Mouse (Mus musculus) brain, embryonic 14.5 days (tissue): ENCODE data around the gene Gm42878. TPM values are rescaled to one million over a fixed set of nuclear protein-coding genes. Genes with fewer than 3 reads are reported as not detected.
A peak's percentile ranks its signal among the peaks of the same experiment; 100 is the strongest.

Experiments
- DNase-seq: peaks from one replicate; pipeline ENCODE4 v3.0.0-alpha.2; 2011; ENCODE audit warnings: low read depth
- CTCF ChIP-seq: fragments of 200-500 bp; IDR thresholded peaks from 2 replicates; pipeline ENCODE4 v1.5.1; 2012; ENCODE audit warnings: inconsistent platforms, mild to moderate bottlenecking, moderate library complexity, borderline replicate concordance; ENCODE audit not compliant: insufficient read depth, insufficient read length; ENCODE audit errors: extremely low read depth
- POLR2A ChIP-seq: fragments of 200-500 bp; IDR thresholded peaks from 2 replicates; pipeline ENCODE4 v1.6.1; 2012; ENCODE audit warnings: mild to moderate bottlenecking, inconsistent platforms, borderline replicate concordance; ENCODE audit not compliant: poor library complexity, insufficient read depth, insufficient read length, severe bottlenecking; ENCODE audit errors: extremely low read depth
- polyA plus RNA-seq: library from polyadenylated mRNA; depleted of rRNA; stranded (reverse); fragments of >200 nt; gene quantifications from 2 replicates; pipeline ENCODE4 v1.2.3, GENCODE M21; 2012

Gene Gm42878
- polyA plus RNA-seq, 1 experiment = 0.14 TPM

- TF ChIP-seq POLR2A = no peak
- TF ChIP-seq CTCF = peak; percentile 41; the same call in 1 of the 2 replicates
Measured at GRCm38 (mm10) chr5:121583765-121584501, 38.7 kb upstream of the Gm42878 start.

GRCm38 (mm10) chr5:121581945-121582344 lies 36.7 kb upstream of the Gm42878 start:
- TF ChIP-seq CTCF (no peak), POLR2A (no peak)
- no peak for DNase-seq

More at GRCm38 (mm10) chr5:121583765-121584501, 38.7 kb upstream of the Gm42878 start:
- peak; percentile 49 for DNase-seq

- DNase-seq = no peak
- TF ChIP-seq POLR2A (no peak), CTCF (no peak)
Measured at GRCm38 (mm10) chr5:121576927-121577488, 31.7 kb upstream of the Gm42878 start.

GRCm38 (mm10) chr5:121575867-121576266 lies 30.6 kb upstream of the Gm42878 start:
- DNase-seq = no peak
- no peak for TF ChIP-seq POLR2A

GRCm38 (mm10) chr5:121574145-121574544 lies 28.9 kb upstream of the Gm42878 start:
- TF ChIP-seq CTCF = no peak
- no peak for TF ChIP-seq POLR2A
- DNase-seq = no peak

- peak; percentile 5 for DNase-seq
- no peak for TF ChIP-seq CTCF
- no peak for TF ChIP-seq POLR2A
Measured at GRCm38 (mm10) chr5:121570787-121571186, 25.5 kb upstream of the Gm42878 start.

GRCm38 (mm10) chr5:121569881-121570420 lies 24.7 kb upstream of the Gm42878 start:
- DNase-seq = peak; percentile 37
- TF ChIP-seq CTCF (no peak), POLR2A (no peak)

- no peak for DNase-seq
- no peak for TF ChIP-seq CTCF
- TF ChIP-seq POLR2A = no peak
Measured at GRCm38 (mm10) chr5:121566035-121566681, 20.9 kb upstream of the Gm42878 start.

GRCm38 (mm10) chr5:121564468-121564895 lies 19.2 kb upstream of the Gm42878 start:
- peak; percentile 87 for DNase-seq
- TF ChIP-seq CTCF = peak; percentile 92
- no peak for TF ChIP-seq POLR2A

GRCm38 (mm10) chr5:121562436-121562835 lies 17.2 kb upstream of the Gm42878 start:
- DNase-seq = no peak
- no peak for TF ChIP-seq CTCF
- no peak for TF ChIP-seq POLR2A

- DNase-seq = no peak
- no peak for TF ChIP-seq CTCF
- no peak for TF ChIP-seq POLR2A
Measured at GRCm38 (mm10) chr5:121549196-121549595, 3.9 kb upstream of the Gm42878 start.
